Mouse (Mus musculus) heart, embryonic 15.5 days (tissue): ENCODE measurements at regions not wholly inside any gene's neighbourhood (a gene's known extent, or its start where the extent isn't known, plus 50 kb on each side); places are given as distances from the start of the nearest gene placed in this dataset.

Source experiments
- ATAC-seq: fragments of 200-750 bp; cut with Nextera tagmentation; replicated peaks from 2 replicates; pipeline ENCODE4 v1.8.0; 2017; ENCODE audit warnings: low read depth, moderate TSS enrichment; ENCODE audit not compliant: insufficient number of reproducible peaks, insufficient read depth, low FRiP score
- H3K27ac ChIP-seq: fragments of 300-500 bp; sonication (generic); 2 replicates; pipeline ENCODE4 v1.5.1; 2015; ENCODE audit warnings: mild to moderate bottlenecking, inconsistent platforms
- H3K27me3 ChIP-seq: fragments of 300-500 bp; sonication (generic); 2 replicates; pipeline ENCODE4 v1.6.1; 2015; ENCODE audit warnings: inconsistent platforms
- H3K36me3 ChIP-seq: fragments of 300-500 bp; sonication (generic); 2 replicates; pipeline ENCODE4 v1.6.1; 2015; ENCODE audit warnings: mild to moderate bottlenecking, inconsistent platforms
- H3K4me1 ChIP-seq: fragments of 300-500 bp; sonication (generic); replicated peaks from 2 replicates; pipeline ENCODE4 v1.6.1; 2015; ENCODE audit warnings: inconsistent platforms
- H3K4me2 ChIP-seq: fragments of 300-500 bp; sonication (generic); 2 replicates; pipeline ENCODE4 v1.6.1; 2015; ENCODE audit warnings: inconsistent platforms, mild to moderate bottlenecking, moderate library complexity
- H3K4me3 ChIP-seq: fragments of 300-500 bp; sonication (generic); 2 replicates; pipeline ENCODE4 v1.5.1; 2015; ENCODE audit warnings: mild to moderate bottlenecking, inconsistent platforms
- H3K9ac ChIP-seq: fragments of 300-500 bp; sonication (generic); 2 replicates; pipeline ENCODE4 v1.6.1; 2015; ENCODE audit warnings: mild to moderate bottlenecking, inconsistent platforms
- H3K9me3 ChIP-seq: fragments of 300-500 bp; sonication (generic); replicated peaks from 2 replicates; pipeline ENCODE4 v1.6.1; 2016; ENCODE audit warnings: inconsistent platforms
- WGBS: fragments of 180-500 bp; shearing (Covaris S2); methylation state at CpG from one replicate; pipeline ENCODE4 v1.1.7; 2015; ENCODE audit warnings: mixed read lengths; 5-methylcytosine and 5-hydroxymethylcytosine counted together

GRCm38 (mm10) chr11:90844925-90845319 lies 156.8 kb upstream of the Tom1l1 start:
- WGBS, result 37% methylated on average over 6 of the region's 6 CpGs
- Histone ChIP-seq H3K27me3 (no peaks in the 10 kb centered on the region), H3K36me3 (no peaks in the 10 kb centered on the region), H3K9me3 (no peaks in the 10 kb centered on the region), H3K4me2 (no peak overlapping the region), H3K9ac (no peak overlapping the region), H3K4me1 (0 out of 2 replicates have a peak, but pooled peaks cover 3% of the 10 kb centered on the region), H3K4me3 (no peak overlapping the region), H3K27ac (no peak overlapping the region)
- no peak for ATAC-seq

DNA sequence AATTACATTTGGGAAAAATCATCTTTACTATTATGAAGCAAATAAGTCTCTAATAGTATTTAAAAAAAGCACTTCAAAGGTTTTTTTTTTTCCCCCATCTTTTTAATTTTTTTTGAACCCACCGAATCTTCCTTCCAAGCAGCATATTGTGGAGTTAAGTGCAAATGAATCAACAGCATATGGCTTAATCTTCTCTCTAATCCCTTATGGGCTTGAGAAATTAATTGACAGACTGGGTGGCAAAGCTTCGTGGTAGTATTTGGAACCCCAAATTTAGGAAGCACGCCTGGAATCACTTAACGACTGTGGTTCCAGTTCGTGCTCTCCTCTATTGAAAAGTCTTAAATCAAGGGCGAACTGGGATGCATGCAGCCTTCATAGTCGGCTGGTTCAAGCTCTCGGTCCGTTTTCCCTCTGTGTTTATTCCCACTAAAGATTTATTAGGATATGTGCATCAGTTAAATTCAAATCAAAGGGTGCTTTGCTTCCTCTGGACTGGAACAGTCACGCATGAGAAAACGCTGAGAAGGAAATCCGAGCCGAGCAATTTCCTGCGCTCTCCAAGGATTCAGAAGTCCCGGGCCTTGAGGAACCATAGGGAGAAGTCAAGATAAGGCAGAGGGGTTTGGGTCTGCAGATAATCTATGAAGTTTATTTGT lies 156.2 kb upstream of the Tom1l1 start:
- H3K9me3 ChIP-seq, result no peaks in the 10 kb centered on the region
- no peak overlapping the region for H3K9ac ChIP-seq
- no peaks in the 10 kb centered on the region for H3K36me3 ChIP-seq
- H3K4me2 ChIP-seq, result no peak overlapping the region
- H3K4me1 ChIP-seq, result 0 out of 2 replicates have a peak, but pooled peaks cover 3% of the 10 kb centered on the region
- H3K27ac ChIP-seq, result no peak overlapping the region
- H3K4me3 ChIP-seq, result no peak overlapping the region
- H3K27me3 ChIP-seq, result no peaks in the 10 kb centered on the region
- WGBS, result 69% methylated on average over 15 of the region's 15 CpGs
- no peak for ATAC-seq

DNA sequence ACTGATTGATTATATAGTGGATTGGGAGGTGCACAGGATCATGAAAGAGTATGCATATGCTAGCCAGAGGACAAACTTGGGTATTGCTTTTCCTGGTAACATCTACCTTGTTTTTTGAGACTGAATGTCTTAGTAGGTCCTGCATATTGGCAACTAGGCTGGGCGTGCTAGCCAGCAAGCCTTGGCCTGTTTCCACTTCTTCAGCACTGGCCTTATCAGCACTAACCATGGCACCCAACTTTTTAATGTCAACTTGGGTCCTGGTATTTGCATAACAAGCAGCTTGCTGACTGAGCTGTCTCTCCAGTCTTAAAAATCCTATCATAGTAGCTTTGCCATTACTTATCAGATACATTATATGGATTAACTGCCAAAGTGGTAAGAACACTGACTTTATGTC lies 150.0 kb upstream of the Tom1l1 start:
- no peaks in the 10 kb centered on the region for H3K27me3 ChIP-seq
- no peak overlapping the region for H3K27ac ChIP-seq
- no peak overlapping the region for H3K9ac ChIP-seq
- WGBS, result 58% methylated on average over 1 of the region's 1 CpGs
- no peaks in the 10 kb centered on the region for H3K9me3 ChIP-seq
- H3K4me3 ChIP-seq, result no peak overlapping the region
- H3K4me1 ChIP-seq, result no peaks in the 10 kb centered on the region
- H3K36me3 ChIP-seq, result no peaks in the 10 kb centered on the region
- H3K4me2 ChIP-seq, result no peak overlapping the region
- ATAC-seq, result no peak

- Histone ChIP-seq H3K27ac (no peak overlapping the region), H3K27me3 (no peaks in the 10 kb centered on the region), H3K4me3 (no peak overlapping the region), H3K9me3 (no peaks in the 10 kb centered on the region), H3K9ac (no peak overlapping the region), H3K36me3 (no peaks in the 10 kb centered on the region), H3K4me2 (no peak overlapping the region), H3K4me1 (no peaks in the 10 kb centered on the region)
- no peak for ATAC-seq
- WGBS, result 60% methylated on average over 5 of the region's 5 CpGs
Observed at GRCm38 (mm10) chr11:90824761-90825160, 136.6 kb upstream of the Tom1l1 start.

- Histone ChIP-seq H3K9ac (no peak overlapping the region), H3K36me3 (no peaks in the 10 kb centered on the region), H3K4me1 (no peaks in the 10 kb centered on the region), H3K4me2 (no peak overlapping the region), H3K27me3 (no peaks in the 10 kb centered on the region), H3K4me3 (no peak overlapping the region), H3K9me3 (no peaks in the 10 kb centered on the region), H3K27ac (no peak overlapping the region)
- ATAC-seq, result no peak
- WGBS, result 60% methylated on average over 2 of the region's 2 CpGs
Observed at GRCm38 (mm10) chr11:90816727-90817126, 128.6 kb upstream of the Tom1l1 start.

DNA sequence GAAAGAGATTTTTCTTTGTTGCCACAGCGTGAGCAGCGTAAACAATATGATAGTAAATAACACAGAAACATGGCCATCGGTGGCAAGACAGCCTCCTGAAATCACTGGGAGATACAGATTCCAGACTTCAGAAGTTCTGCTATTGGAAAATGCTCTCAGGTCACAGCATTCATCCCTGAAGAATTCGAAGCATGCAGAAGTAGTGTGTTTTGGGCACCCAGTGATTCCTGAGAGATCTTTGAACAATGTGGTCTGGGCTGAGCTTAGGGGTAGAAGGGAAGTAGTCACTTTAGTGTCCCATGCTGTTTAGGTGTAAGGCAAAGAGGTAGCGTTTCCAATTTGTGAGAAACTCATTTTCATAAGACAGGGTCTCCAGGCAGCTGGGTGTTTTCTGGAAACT lies 126.3 kb upstream of the Tom1l1 start:
- ATAC-seq, result no peak
- H3K27me3 ChIP-seq, result no peaks in the 10 kb centered on the region
- no peak overlapping the region for H3K4me3 ChIP-seq

GRCm38 (mm10) chr11:90812971-90813370 lies 124.8 kb upstream of the Tom1l1 start:
- Histone ChIP-seq H3K36me3 (no peaks in the 10 kb centered on the region), H3K4me1 (no peaks in the 10 kb centered on the region), H3K27me3 (no peaks in the 10 kb centered on the region), H3K4me2 (no peak overlapping the region), H3K9ac (no peak overlapping the region), H3K4me3 (no peak overlapping the region), H3K27ac (no peak overlapping the region), H3K9me3 (no peaks in the 10 kb centered on the region)
- ATAC-seq, result no peak
- WGBS, result 75% methylated on average over 2 of the region's 2 CpGs

More for the DNA sequence above, 126.3 kb upstream of the Tom1l1 start:
- 67% methylated on average over 5 of the region's 5 CpGs for WGBS
- no peak overlapping the region for H3K27ac ChIP-seq
- H3K36me3 ChIP-seq, result no peaks in the 10 kb centered on the region
- no peaks in the 10 kb centered on the region for H3K4me1 ChIP-seq
- no peaks in the 10 kb centered on the region for H3K9me3 ChIP-seq
- H3K4me2 ChIP-seq, result no peak overlapping the region
- H3K9ac ChIP-seq, result no peak overlapping the region

GRCm38 (mm10) chr11:90812530-90812929 lies 124.4 kb upstream of the Tom1l1 start:
- no peak for ATAC-seq
- Histone ChIP-seq H3K9me3 (no peaks in the 10 kb centered on the region), H3K36me3 (no peaks in the 10 kb centered on the region), H3K4me2 (no peak overlapping the region), H3K4me3 (no peak overlapping the region), H3K4me1 (no peaks in the 10 kb centered on the region), H3K27me3 (no peaks in the 10 kb centered on the region), H3K9ac (no peak overlapping the region), H3K27ac (no peak overlapping the region)
- 76% methylated on average over 4 of the region's 4 CpGs for WGBS

DNA sequence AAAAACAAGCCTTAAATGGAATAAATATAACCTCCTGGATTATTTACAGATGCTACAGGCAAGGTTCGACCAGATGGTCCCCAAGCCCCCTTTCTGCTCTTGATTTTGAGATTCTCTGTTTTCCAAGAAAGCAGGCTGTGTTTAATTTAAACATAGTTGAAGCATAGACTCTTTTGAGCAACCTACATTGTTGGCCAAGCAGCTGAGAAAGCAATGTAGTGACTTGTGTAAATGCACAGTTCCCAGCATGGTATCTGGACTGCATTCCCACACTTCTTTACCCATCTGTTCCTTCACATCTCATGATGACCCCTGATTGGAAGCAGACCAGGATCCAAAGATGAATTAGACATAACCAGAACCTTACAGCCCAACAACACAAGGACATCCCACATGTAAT lies 120.3 kb upstream of the Tom1l1 start:
- Histone ChIP-seq H3K27me3 (no peaks in the 10 kb centered on the region), H3K4me3 (no peak overlapping the region), H3K27ac (no peak overlapping the region), H3K36me3 (no peaks in the 10 kb centered on the region), H3K9me3 (no peaks in the 10 kb centered on the region), H3K4me1 (no peaks in the 10 kb centered on the region), H3K4me2 (no peak overlapping the region), H3K9ac (no peak overlapping the region)
- no peak for ATAC-seq
- 65% methylated on average over 1 of the region's 1 CpGs for WGBS

DNA sequence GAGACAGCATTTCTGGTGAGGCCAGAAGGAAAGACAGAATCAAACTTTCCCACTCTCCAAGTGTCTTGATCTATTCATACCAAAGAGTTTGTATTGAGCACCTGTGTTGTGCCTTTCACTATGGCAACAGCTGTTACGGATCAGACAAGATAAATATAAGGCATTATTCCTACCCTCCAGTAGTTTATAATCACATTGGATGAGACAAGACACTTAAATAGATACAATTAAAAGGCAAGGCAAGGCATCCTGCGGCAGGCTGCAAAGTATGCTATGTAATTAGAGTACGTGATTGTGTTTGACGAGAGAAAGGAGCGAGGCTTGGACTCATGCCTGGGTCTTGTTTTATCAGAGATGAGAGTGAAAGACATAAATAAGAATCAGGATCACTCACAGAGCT lies 119.2 kb upstream of the Tom1l1 start:
- no peak for ATAC-seq
- H3K36me3 ChIP-seq, result no peaks in the 10 kb centered on the region
- no peak overlapping the region for H3K4me3 ChIP-seq
- no peak overlapping the region for H3K27ac ChIP-seq
- no peaks in the 10 kb centered on the region for H3K9me3 ChIP-seq
- no peak overlapping the region for H3K9ac ChIP-seq
- H3K27me3 ChIP-seq, result no peaks in the 10 kb centered on the region
- H3K4me1 ChIP-seq, result no peaks in the 10 kb centered on the region
- no peak overlapping the region for H3K4me2 ChIP-seq
- 75% methylated on average over 5 of the region's 5 CpGs for WGBS

DNA sequence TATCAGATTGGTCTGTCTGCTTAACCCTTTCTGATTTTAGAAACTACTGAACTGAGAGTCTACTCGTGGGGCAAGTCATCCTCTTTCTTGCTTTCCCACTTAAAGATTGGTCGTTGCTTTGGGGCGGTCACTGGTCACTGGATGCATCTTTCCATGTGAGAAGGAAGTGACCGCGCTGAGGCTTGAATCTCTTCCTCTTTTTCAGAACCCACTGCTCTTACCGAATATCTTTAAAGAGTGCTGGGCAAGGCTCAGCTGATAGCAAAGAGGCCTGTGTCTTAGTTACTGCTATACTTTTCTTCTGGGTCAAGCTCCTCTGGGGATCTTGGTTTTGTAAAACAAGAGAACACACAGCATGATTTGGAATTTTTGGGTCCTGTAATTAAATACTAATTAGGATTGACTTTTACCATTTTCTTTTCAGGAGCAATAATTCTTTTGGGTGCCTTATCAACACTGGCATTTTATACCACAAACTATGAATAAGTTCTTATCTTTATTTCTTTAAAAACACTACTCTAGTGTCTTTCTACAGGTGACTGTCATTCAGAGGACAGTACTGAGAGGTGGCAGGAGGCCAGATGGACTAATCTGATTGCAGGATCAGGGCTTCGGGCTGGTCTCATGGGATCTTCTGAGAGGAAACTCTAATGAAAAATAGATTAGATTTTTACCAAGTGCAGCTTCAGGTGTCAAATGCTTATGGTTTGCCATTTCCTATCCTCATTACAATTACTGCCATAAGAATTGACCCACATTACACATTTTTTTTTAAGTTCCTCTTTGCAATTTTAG lies 114.6 kb upstream of the Tom1l1 start:
- Histone ChIP-seq H3K9me3 (no peaks in the 10 kb centered on the region), H3K27ac (no peak overlapping the region), H3K4me3 (no peak overlapping the region), H3K4me1 (no peaks in the 10 kb centered on the region), H3K9ac (no peak overlapping the region), H3K4me2 (no peak overlapping the region), H3K27me3 (no peaks in the 10 kb centered on the region), H3K36me3 (no peaks in the 10 kb centered on the region)
- no peak for ATAC-seq
- WGBS, result 71% methylated on average over 7 of the region's 7 CpGs

DNA sequence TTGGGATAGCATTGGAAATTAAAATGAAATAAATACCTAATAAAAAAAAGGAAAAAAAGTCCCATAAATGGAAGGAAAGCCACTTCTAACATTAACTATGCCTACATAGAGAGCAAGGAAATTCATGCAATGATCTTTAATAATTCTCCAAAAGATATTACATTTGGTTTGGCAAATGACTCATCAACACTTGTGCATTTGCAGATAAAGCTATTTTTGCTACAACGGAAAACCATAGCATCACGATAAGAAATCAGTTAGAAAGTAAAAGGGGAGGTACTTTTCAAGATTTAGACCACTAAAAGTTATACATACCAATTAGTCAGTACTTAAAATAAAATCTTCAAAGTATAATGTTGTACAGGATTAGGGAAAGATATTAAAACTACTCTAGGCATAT lies 109.4 kb upstream of the Tom1l1 start:
- Histone ChIP-seq H3K36me3 (no peaks in the 10 kb centered on the region), H3K4me2 (no peak overlapping the region), H3K9ac (no peak overlapping the region), H3K4me3 (no peak overlapping the region), H3K4me1 (no peaks in the 10 kb centered on the region), H3K27ac (no peak overlapping the region), H3K9me3 (no peaks in the 10 kb centered on the region), H3K27me3 (no peaks in the 10 kb centered on the region)
- WGBS, result 85% methylated on average over 2 of the region's 2 CpGs
- ATAC-seq, result no peak
